Mouse (Mus musculus): ENCODE data around the gene Nek6.

Gene Nek6

GRCm38 (mm10) chr2:38539677-38540076, 28.2 kb downstream of the Nek6 start:
- DNase-seq, result no peak

- no peak for DNase-seq
These were observed 29.2 kb downstream of the Nek6 start for GRCm38 (mm10) chr2:38540666-38541065.

GRCm38 (mm10) chr2:38541101-38541500, 29.7 kb downstream of the Nek6 start:
- DNase-seq, result no peak

- DNase-seq, result no peak
These were observed 30.1 kb downstream of the Nek6 start for GRCm38 (mm10) chr2:38541570-38541969.

- DNase-seq, result no peak
These were observed 30.9 kb downstream of the Nek6 start for GRCm38 (mm10) chr2:38542366-38542765.

GRCm38 (mm10) chr2:38543158-38543557, 31.7 kb downstream of the Nek6 start:
- DNase-seq, result no peak

GRCm38 (mm10) chr2:38544341-38544740, 32.9 kb downstream of the Nek6 start:
- DNase-seq, result no peak

- DNase-seq, result no peak
These were observed 33.5 kb downstream of the Nek6 start for GRCm38 (mm10) chr2:38544982-38545381.

- DNase-seq, result no peak
These were observed 34.3 kb downstream of the Nek6 start for GRCm38 (mm10) chr2:38545706-38546105.

- DNase-seq, result peak; percentile 77 to 80
These were observed 34.8 kb downstream of the Nek6 start for GRCm38 (mm10) chr2:38546222-38546621.

- no peak for DNase-seq
These were observed 35.3 kb downstream of the Nek6 start for GRCm38 (mm10) chr2:38546748-38547147.

- DNase-seq, result no peak
These were observed 36.5 kb downstream of the Nek6 start for GRCm38 (mm10) chr2:38547793-38548517.

- no peak for DNase-seq
These were observed 40.6 kb downstream of the Nek6 start for GRCm38 (mm10) chr2:38552004-38552443.

GRCm38 (mm10) chr2:38554226-38554995, 43.0 kb downstream of the Nek6 start:
- DNase-seq, result no peak

GRCm38 (mm10) chr2:38555659-38556058, 44.2 kb downstream of the Nek6 start:
- DNase-seq, result no peak

GRCm38 (mm10) chr2:38556721-38557120, 45.3 kb downstream of the Nek6 start:
- DNase-seq, result no peak

- no peak for DNase-seq
These were observed 49.1 kb downstream of the Nek6 start for GRCm38 (mm10) chr2:38560296-38561227.

GRCm38 (mm10) chr2:38562596-38562995, 51.2 kb downstream of the Nek6 start:
- DNase-seq, result peak in 1 of 2 experiments; percentile 17

GRCm38 (mm10) chr2:38571971-38572601, 60.6 kb downstream of the Nek6 start:
- DNase-seq, result no peak

GRCm38 (mm10) chr2:38574697-38575096, 63.3 kb downstream of the Nek6 start:
- no peak for DNase-seq

GRCm38 (mm10) chr2:38578602-38579521, 67.4 kb downstream of the Nek6 start:
- no peak for DNase-seq
